20 mouse cellular contexts compared by ENCODE assay signal in genomic region chr16:95245499-95245898, GRCm38 (mm10). TPM values are rescaled to one million over a fixed set of nuclear protein-coding genes. Genes with fewer than 3 reads are reported as not detected.
DNase-seq lines count a peak whose midpoint lies in the region; ATAC-seq and TF ChIP-seq lines count a peak whose summit lies in the region.
"Had no signal": no experiment of that assay in that cellular context is flagged by ENCODE, and none has a peak within 500 bp of the region (broad histone marks: within the 10 kb centered on the region; RNA-seq: fewer than 3 reads in every experiment).

No protein-coding gene starts in this region.

- 58% methylated on average over 3 of the region's 3 CpGs for WGBS in heart, embryonic 10.5 days
- 83% methylated on average over 3 of the region's 3 CpGs for WGBS in hindbrain, postnatal 0 days
- 83% methylated on average over 3 of the region's 3 CpGs for WGBS in hindbrain, embryonic 13.5 days
- 40% methylated on average over 3 of the region's 3 CpGs for WGBS in lung, postnatal 0 days

- intact Hi-C loops in heart, postnatal 36 days (cut with DNase I), result no loop called here

- TF ChIP-seq EP300 in lung, postnatal 0 days (IDR thresholded peaks at IDR 0.05), result no peak

- H3K9ac ChIP-seq in hindbrain, postnatal 0 days (replicated peaks; ENCODE audit: low read length), result no peak overlapping the region
- no peak overlapping the region for H3K9ac ChIP-seq in hindbrain, embryonic 13.5 days
- no peak overlapping the region for H3K9ac ChIP-seq in lung, postnatal 0 days (replicated peaks; ENCODE audit: low read depth)
- H3K9ac ChIP-seq: embryonic facial prominence, embryonic 13.5 days; forebrain, embryonic 13.5 days; forebrain, postnatal 0 days; hindbrain, embryonic 12.5 days; intestine, embryonic 15.5 days had no signal

- H3K36me3 ChIP-seq in heart, embryonic 10.5 days, result no peaks in the 10 kb centered on the region
- H3K36me3 ChIP-seq in hindbrain, postnatal 0 days (ENCODE audit: insufficient read depth, low read length), result no peaks in the 10 kb centered on the region
- H3K36me3 ChIP-seq in hindbrain, embryonic 13.5 days, result no peaks in the 10 kb centered on the region
- H3K36me3 ChIP-seq in lung, postnatal 0 days (ENCODE audit: insufficient read depth, low read length), result no peaks in the 10 kb centered on the region
- H3K36me3 ChIP-seq: embryonic facial prominence, embryonic 13.5 days; hindbrain, embryonic 12.5 days; intestine, embryonic 15.5 days had no signal

- peaks cover 34% of the 10 kb centered on the region for H3K4me1 ChIP-seq in heart, embryonic 10.5 days
- H3K4me1 ChIP-seq in hindbrain, postnatal 0 days (ENCODE audit: insufficient read depth, low read length), result no peaks in the 10 kb centered on the region
- no peaks in the 10 kb centered on the region for H3K4me1 ChIP-seq in hindbrain, embryonic 13.5 days (replicated peaks)
- peaks cover 9% of the 10 kb centered on the region for H3K4me1 ChIP-seq in lung, postnatal 0 days (ENCODE audit: insufficient read depth, low read depth, low read length)
- H3K4me1 ChIP-seq: forebrain, embryonic 13.5 days had no signal

- TF ChIP-seq CTCF in hindbrain, postnatal 0 days (IDR thresholded peaks at IDR 0.05; ENCODE audit: low read depth), result no peak
- no peak for TF ChIP-seq CTCF in lung, postnatal 0 days (IDR thresholded peaks at IDR 0.05)

- no peak overlapping the region for H3K4me2 ChIP-seq in hindbrain, postnatal 0 days (ENCODE audit: low read depth, low read length)
- no peak overlapping the region for H3K4me2 ChIP-seq in hindbrain, embryonic 13.5 days
- no peak overlapping the region for H3K4me2 ChIP-seq in lung, postnatal 0 days (replicated peaks; ENCODE audit: low read depth, low read length)
- H3K4me2 ChIP-seq: embryonic facial prominence, embryonic 13.5 days; forebrain, embryonic 13.5 days; hindbrain, embryonic 12.5 days; intestine, embryonic 15.5 days had no signal

- ATAC-seq in hindbrain, postnatal 0 days, result no peak
- ATAC-seq in hindbrain, embryonic 13.5 days (ENCODE audit: low FRiP score), result no peak
- ATAC-seq in lung, postnatal 0 days, result peak; percentile 25
- ATAC-seq: activated CD4-positive, CD25-positive, alpha-beta regulatory T cell, adult 4 months; forebrain, embryonic 13.5 days; forebrain, postnatal 0 days; intestine, embryonic 15.5 days; Patski had no signal

- no peaks in the 10 kb centered on the region for H3K9me3 ChIP-seq in heart, embryonic 10.5 days
- H3K9me3 ChIP-seq in hindbrain, postnatal 0 days (ENCODE audit: low read length), result no peaks in the 10 kb centered on the region
- no peaks in the 10 kb centered on the region for H3K9me3 ChIP-seq in hindbrain, embryonic 13.5 days
- H3K9me3 ChIP-seq in lung, postnatal 0 days (ENCODE audit: low read length), result no peaks in the 10 kb centered on the region
- H3K9me3 ChIP-seq: embryonic facial prominence, embryonic 13.5 days; forebrain, embryonic 13.5 days; hindbrain, embryonic 12.5 days; intestine, embryonic 15.5 days had no signal

- no peak for DNase-seq in heart, embryonic 10.5 days (ENCODE audit: low spot score)
- DNase-seq in heart, postnatal 36 days, result no peak
- peak; percentile 9 for DNase-seq in hindbrain, postnatal 0 days (ENCODE audit: low spot score)
- peak; percentile 41 for DNase-seq in lung, postnatal 0 days (ENCODE audit: low spot score)
- no peak for DNase-seq in lung, postnatal 36 days
- DNase-seq in retina, embryonic 14.5 days (ENCODE audit: low spot score), result no peak
- DNase-seq: adrenal gland, postnatal 14 days; cerebellum, adult 11-12 months; cerebellum, adult 9-10 months; cerebellum, postnatal 25 days; forebrain, postnatal 0 days; gastrocnemius, postnatal 14 days had no signal

- no peaks in the 10 kb centered on the region for H3K27me3 ChIP-seq in heart, embryonic 10.5 days (ENCODE audit: insufficient read depth, poor library complexity, severe bottlenecking)
- H3K27me3 ChIP-seq in hindbrain, postnatal 0 days (ENCODE audit: insufficient read depth, low read length), result no peaks in the 10 kb centered on the region
- no peaks in the 10 kb centered on the region for H3K27me3 ChIP-seq in hindbrain, embryonic 13.5 days
- no peaks in the 10 kb centered on the region for H3K27me3 ChIP-seq in lung, postnatal 0 days (replicated peaks; ENCODE audit: insufficient read depth, low read length)
- H3K27me3 ChIP-seq: CH12.LX; embryonic facial prominence, embryonic 13.5 days; forebrain, embryonic 13.5 days; hindbrain, embryonic 12.5 days; intestine, embryonic 15.5 days; Patski had no signal

- no peak overlapping the region for H3K4me3 ChIP-seq in heart, embryonic 10.5 days
- no peak overlapping the region for H3K4me3 ChIP-seq in hindbrain, postnatal 0 days (ENCODE audit: low read length)
- H3K4me3 ChIP-seq in hindbrain, embryonic 13.5 days, result no peak overlapping the region
- no peak overlapping the region for H3K4me3 ChIP-seq in lung, postnatal 0 days (ENCODE audit: low read depth, low read length)
- H3K4me3 ChIP-seq: embryonic facial prominence, embryonic 13.5 days; forebrain, embryonic 13.5 days; hindbrain, embryonic 12.5 days; intestine, embryonic 15.5 days had no signal

- peak overlapping the region; percentile 56; the same call in 1 of the 2 replicates for H3K27ac ChIP-seq in heart, embryonic 10.5 days
- H3K27ac ChIP-seq in hindbrain, postnatal 0 days, result no peak overlapping the region
- H3K27ac ChIP-seq in hindbrain, embryonic 13.5 days, result no peak overlapping the region
- H3K27ac ChIP-seq in lung, postnatal 0 days (ENCODE audit: low read length), result peak overlapping the region; percentile 69
- H3K27ac ChIP-seq: embryonic facial prominence, embryonic 13.5 days; forebrain, embryonic 13.5 days; hindbrain, embryonic 12.5 days; intestine, embryonic 15.5 days had no signal

RNA-seq across cellular contexts. Expression of gene Kcnj15, which starts 11.9 kb away (rescaled TPM):
- polyA plus RNA-seq in heart, embryonic 10.5 days (2016; fragmentation: Nextera tagmentation; extraction: Ambion mirVana), result 0.26 and 0.41 TPM in 2 replicates
- 1 to 10 TPM; 1.6 to 2.1 TPM for total RNA-seq in heart, postnatal 36 days (2021)
- 0.05 and 0.11 TPM in 2 replicates for total RNA-seq in hindbrain, postnatal 0 days (2014; rRNA removed)
- polyA plus RNA-seq in hindbrain, postnatal 0 days (2015; fragmentation: Nextera tagmentation; extraction: Ambion mirVana), result 0.30 and 0.34 TPM in 2 replicates
- 0.08 and 0.12 TPM in 2 replicates for polyA plus RNA-seq in hindbrain, embryonic 13.5 days (2015; fragmentation: Nextera tagmentation; extraction: Ambion mirVana)
- polyA plus RNA-seq in lung, postnatal 0 days (2015; fragmentation: Nextera tagmentation; extraction: Ambion mirVana), result 11.5 and 15.8 TPM in 2 replicates

Comparison
In these comparisons a context has a peak if more than half of its experiments do, and no peak if none do; other contexts are left out.
1. DNase-seq: peak in hindbrain, postnatal 0 days (single experiment) and lung, postnatal 0 days (single experiment); none in heart, embryonic 10.5 days (single experiment), heart, postnatal 36 days (0 of 2), lung, postnatal 36 days (single experiment) and retina, embryonic 14.5 days (single experiment).
2. H3K27ac ChIP-seq: peak in heart, embryonic 10.5 days (single experiment) and lung, postnatal 0 days (single experiment); none in hindbrain, postnatal 0 days (single experiment) and hindbrain, embryonic 13.5 days (single experiment).